Mouse (Mus musculus): Measurements from ENCODE around the gene Cyth1.

DNA sequence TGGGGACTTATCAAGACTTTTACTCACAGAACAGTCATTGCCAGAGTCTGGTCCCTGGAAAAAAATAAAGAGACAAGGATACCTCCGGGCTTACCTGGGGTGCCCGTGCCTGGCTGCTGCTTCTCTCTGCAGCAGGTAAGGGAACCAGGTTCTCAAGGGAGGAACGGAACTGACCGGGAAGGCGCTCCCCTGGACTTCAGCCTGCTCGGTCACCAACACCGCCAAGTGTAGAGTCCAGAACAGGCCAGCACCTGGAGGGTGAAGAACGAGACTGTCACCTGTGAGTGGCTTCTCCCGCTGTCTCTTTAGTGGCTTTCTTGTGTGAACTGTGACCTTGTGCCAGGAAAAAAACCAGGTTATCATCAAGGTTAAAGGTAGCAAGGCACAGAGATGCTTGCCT lies 39.2 kb upstream of the Cyth1 start:
- no peak for TF ChIP-seq TCF12 (IDR thresholded peaks at IDR 0.05; ENCODE audit: insufficient read depth, poor library complexity, severe bottlenecking)
- TF ChIP-seq POLR2A (IDR thresholded peaks at IDR 0.05; ENCODE audit: insufficient read length, low read depth): no peak
- TF ChIP-seq CEBPB (IDR thresholded peaks at IDR 0.05; ENCODE audit: insufficient read depth, poor library complexity, severe bottlenecking): no peak
- TF ChIP-seq TCF3 (IDR thresholded peaks at IDR 0.05; ENCODE audit: insufficient read length, low read depth): no peak
- TF ChIP-seq MAX (IDR thresholded peaks at IDR 0.05; ENCODE audit: low read depth): no peak
- TF ChIP-seq MYOG (IDR thresholded peaks at IDR 0.05; ENCODE audit: control insufficient read depth in 1 of 3, insufficient read depth in 1 of 3, insufficient read length in 2 of 3, low read depth in 2 of 3): no peak
- TF ChIP-seq POLR2AphosphoS2 (IDR thresholded peaks at IDR 0.05; ENCODE audit: insufficient read length, low read depth): no peak
- no peak for TF ChIP-seq E2F4 (IDR thresholded peaks at IDR 0.05; ENCODE audit: insufficient read depth)
- no peak for TF ChIP-seq USF1 (IDR thresholded peaks at IDR 0.05; ENCODE audit: low read depth)
- TF ChIP-seq SRF (IDR thresholded peaks at IDR 0.05; ENCODE audit: control insufficient read depth, insufficient read length, low read depth): no peak
- TF ChIP-seq MYOD1 (IDR thresholded peaks at IDR 0.05; ENCODE audit: control insufficient read depth in 1 of 3, insufficient read length in 2 of 3, low read depth in 2 of 3): no peak
- no peak for TF ChIP-seq REST (IDR thresholded peaks at IDR 0.05; ENCODE audit: insufficient read depth, insufficient read length)

Measured in myocyte (in vitro differentiated cells).